Mouse (Mus musculus): ENCODE data around the gene Wdr1. TPM values are rescaled to one million over a fixed set of nuclear protein-coding genes. Genes with fewer than 3 reads are reported as not detected.

Gene Wdr1
- polyA plus RNA-seq, 1 experiment: 92.0 TPM

GRCm38 (mm10) chr5:38561426-38562024, 1.5 kb downstream of the Wdr1 start:
- Histone ChIP-seq H3K36me3 (replicated peaks; ENCODE audit: low read length) (peaks cover 41% of the 10 kb centered on the region), H3K9me3 (no peaks in the 10 kb centered on the region), H3K4me3 (replicated peaks) (peak overlapping the region; percentile 93), H3K4me1 (peaks cover 80% of the 10 kb centered on the region), H3K27me3 (replicated peaks) (no peaks in the 10 kb centered on the region)
- TF ChIP-seq FLI1 (IDR thresholded peaks at IDR 0.05; ENCODE audit: low read length): no peak
- TF ChIP-seq GATA1 (IDR thresholded peaks at IDR 0.05; ENCODE audit: borderline replicate concordance, low read length): no peak

- peak overlapping the region; percentile 93 for H3K4me3 ChIP-seq (replicated peaks)
- TF ChIP-seq GATA1 (IDR thresholded peaks at IDR 0.05; ENCODE audit: borderline replicate concordance, low read length) (no peak), FLI1 (IDR thresholded peaks at IDR 0.05; ENCODE audit: low read length) (no peak)
- H3K9me3 ChIP-seq: no peaks in the 10 kb centered on the region
- no peaks in the 10 kb centered on the region for H3K27me3 ChIP-seq (replicated peaks)
- peaks cover 48% of the 10 kb centered on the region for H3K36me3 ChIP-seq (replicated peaks; ENCODE audit: low read length)
- peaks cover 83% of the 10 kb centered on the region for H3K4me1 ChIP-seq
These were observed 2.2 kb downstream of the Wdr1 start for GRCm38 (mm10) chr5:38560586-38561425.

GRCm38 (mm10) chr5:38558831-38559230, 4.2 kb downstream of the Wdr1 start:
- peak overlapping the region; percentile 93 for H3K4me3 ChIP-seq (replicated peaks)

GRCm38 (mm10) chr5:38557811-38558210, 5.2 kb downstream of the Wdr1 start:
- Histone ChIP-seq H3K4me1 (peaks cover 87% of the 10 kb centered on the region), H3K4me3 (replicated peaks) (peak overlapping the region; percentile 75), H3K36me3 (replicated peaks; ENCODE audit: low read length) (peaks cover 78% of the 10 kb centered on the region), H3K9me3 (no peaks in the 10 kb centered on the region), H3K27me3 (replicated peaks) (no peaks in the 10 kb centered on the region)
- TF ChIP-seq FLI1 (IDR thresholded peaks at IDR 0.05; ENCODE audit: low read length): no peak
- no peak for TF ChIP-seq GATA1 (IDR thresholded peaks at IDR 0.05; ENCODE audit: borderline replicate concordance, low read length)

More at GRCm38 (mm10) chr5:38558831-38559230, 4.2 kb downstream of the Wdr1 start:
- Histone ChIP-seq H3K36me3 (replicated peaks; ENCODE audit: low read length) (peaks cover 68% of the 10 kb centered on the region), H3K9me3 (no peaks in the 10 kb centered on the region), H3K27me3 (replicated peaks) (no peaks in the 10 kb centered on the region), H3K4me1 (peaks cover 87% of the 10 kb centered on the region)
- TF ChIP-seq FLI1 (IDR thresholded peaks at IDR 0.05; ENCODE audit: low read length): no peak
- no peak for TF ChIP-seq GATA1 (IDR thresholded peaks at IDR 0.05; ENCODE audit: borderline replicate concordance, low read length)

GRCm38 (mm10) chr5:38556406-38556805, 6.6 kb downstream of the Wdr1 start:
- TF ChIP-seq GATA1 (IDR thresholded peaks at IDR 0.05; ENCODE audit: borderline replicate concordance, low read length) (no peak), FLI1 (IDR thresholded peaks at IDR 0.05; ENCODE audit: low read length) (no peak)
- H3K36me3 ChIP-seq (replicated peaks; ENCODE audit: low read length): peaks cover 92% of the 10 kb centered on the region
- peak overlapping the region; percentile 1 for H3K4me3 ChIP-seq (replicated peaks)

GRCm38 (mm10) chr5:38553953-38554352, 9.1 kb downstream of the Wdr1 start:
- Histone ChIP-seq H3K36me3 (replicated peaks; ENCODE audit: low read length) (peaks cover 100% of the 10 kb centered on the region), H3K9me3 (no peaks in the 10 kb centered on the region), H3K27me3 (replicated peaks) (no peaks in the 10 kb centered on the region), H3K4me3 (replicated peaks) (peak overlapping the region; percentile 69), H3K4me1 (peaks cover 100% of the 10 kb centered on the region)
- no peak for TF ChIP-seq FLI1 (IDR thresholded peaks at IDR 0.05; ENCODE audit: low read length)
- TF ChIP-seq GATA1 (IDR thresholded peaks at IDR 0.05; ENCODE audit: borderline replicate concordance, low read length): no peak

More at GRCm38 (mm10) chr5:38556406-38556805, 6.6 kb downstream of the Wdr1 start:
- H3K9me3 ChIP-seq: no peaks in the 10 kb centered on the region
- peaks cover 94% of the 10 kb centered on the region for H3K4me1 ChIP-seq
- no peaks in the 10 kb centered on the region for H3K27me3 ChIP-seq (replicated peaks)

- peak overlapping the region; percentile 57 for H3K4me3 ChIP-seq (replicated peaks)
- H3K9me3 ChIP-seq: no peaks in the 10 kb centered on the region
- H3K4me1 ChIP-seq: peaks cover 100% of the 10 kb centered on the region
- no peak for TF ChIP-seq FLI1 (IDR thresholded peaks at IDR 0.05; ENCODE audit: low read length)
- no peak for TF ChIP-seq GATA1 (IDR thresholded peaks at IDR 0.05; ENCODE audit: borderline replicate concordance, low read length)
- no peaks in the 10 kb centered on the region for H3K27me3 ChIP-seq (replicated peaks)
- H3K36me3 ChIP-seq (replicated peaks; ENCODE audit: low read length): peaks cover 100% of the 10 kb centered on the region
These were observed 9.5 kb downstream of the Wdr1 start for GRCm38 (mm10) chr5:38553491-38553890.

GRCm38 (mm10) chr5:38552615-38553014, 10.4 kb downstream of the Wdr1 start:
- TF ChIP-seq FLI1 (IDR thresholded peaks at IDR 0.05; ENCODE audit: low read length) (no peak), GATA1 (IDR thresholded peaks at IDR 0.05; ENCODE audit: borderline replicate concordance, low read length) (no peak)
- Histone ChIP-seq H3K4me3 (replicated peaks) (no peak overlapping the region), H3K36me3 (replicated peaks; ENCODE audit: low read length) (peaks cover 100% of the 10 kb centered on the region), H3K9me3 (no peaks in the 10 kb centered on the region), H3K4me1 (peaks cover 100% of the 10 kb centered on the region), H3K27me3 (replicated peaks) (no peaks in the 10 kb centered on the region)

- no peaks in the 10 kb centered on the region for H3K9me3 ChIP-seq
- H3K4me1 ChIP-seq: peaks cover 100% of the 10 kb centered on the region
- no peaks in the 10 kb centered on the region for H3K27me3 ChIP-seq (replicated peaks)
- peaks cover 100% of the 10 kb centered on the region for H3K36me3 ChIP-seq (replicated peaks; ENCODE audit: low read length)
- no peak for TF ChIP-seq FLI1 (IDR thresholded peaks at IDR 0.05; ENCODE audit: low read length)
- no peak for TF ChIP-seq GATA1 (IDR thresholded peaks at IDR 0.05; ENCODE audit: borderline replicate concordance, low read length)
- H3K4me3 ChIP-seq (replicated peaks): no peak overlapping the region
These were observed 12.7 kb downstream of the Wdr1 start for GRCm38 (mm10) chr5:38550221-38550768.
